Mouse (Mus musculus): Measurements from ENCODE around the gene Iqgap1.
"Not testable (repeated sequence)": the region's sequence is repeated elsewhere in the genome, so short reads cannot be mapped to it uniquely, and the experiment has no call there.

Gene Iqgap1

GRCm38 (mm10) chr7:80762297-80762696 lies 63.5 kb downstream of the Iqgap1 start:
- no peak for DNase-seq

- no peak for DNase-seq
These were observed 71.7 kb downstream of the Iqgap1 start for GRCm38 (mm10) chr7:80754086-80754485.

- DNase-seq = no peak
These were observed 72.2 kb downstream of the Iqgap1 start for GRCm38 (mm10) chr7:80753613-80754012.

GRCm38 (mm10) chr7:80749624-80750023 lies 76.2 kb downstream of the Iqgap1 start:
- no peak for DNase-seq

- not testable (repeated sequence) for DNase-seq
These were observed 76.7 kb downstream of the Iqgap1 start for GRCm38 (mm10) chr7:80749109-80749508.

GRCm38 (mm10) chr7:80747371-80747770 lies 78.4 kb downstream of the Iqgap1 start:
- DNase-seq = no peak

GRCm38 (mm10) chr7:80746166-80746761 lies 79.5 kb downstream of the Iqgap1 start:
- no peak for DNase-seq

GRCm38 (mm10) chr7:80745746-80746145 lies 80.0 kb downstream of the Iqgap1 start:
- no peak for DNase-seq

GRCm38 (mm10) chr7:80745250-80745649 lies 80.5 kb downstream of the Iqgap1 start:
- no peak for DNase-seq

- DNase-seq = no peak
These were observed 81.7 kb downstream of the Iqgap1 start for GRCm38 (mm10) chr7:80743920-80744630.

GRCm38 (mm10) chr7:80742671-80743070 lies 83.1 kb downstream of the Iqgap1 start:
- DNase-seq = no peak

GRCm38 (mm10) chr7:80740954-80741353 lies 84.8 kb downstream of the Iqgap1 start:
- peak; percentile 47 for DNase-seq

- DNase-seq = no peak
These were observed 89.6 kb downstream of the Iqgap1 start for GRCm38 (mm10) chr7:80736199-80736598.

GRCm38 (mm10) chr7:80732986-80733385 lies 92.8 kb downstream of the Iqgap1 start:
- DNase-seq = no peak

GRCm38 (mm10) chr7:80729662-80730061 lies 96.1 kb downstream of the Iqgap1 start:
- DNase-seq = peak; percentile 53

- no peak for DNase-seq
These were observed 104.7 kb downstream of the Iqgap1 start for GRCm38 (mm10) chr7:80721041-80721440.

GRCm38 (mm10) chr7:80719582-80719981 lies 106.2 kb downstream of the Iqgap1 start:
- no peak for DNase-seq

- DNase-seq = no peak
These were observed 106.7 kb downstream of the Iqgap1 start for GRCm38 (mm10) chr7:80719038-80719437.

GRCm38 (mm10) chr7:80718471-80718870 lies 107.3 kb downstream of the Iqgap1 start:
- no peak for DNase-seq

GRCm38 (mm10) chr7:80716758-80717157 lies 109.0 kb downstream of the Iqgap1 start:
- DNase-seq = no peak

GRCm38 (mm10) chr7:80715306-80715705 lies 110.5 kb downstream of the Iqgap1 start:
- no peak for DNase-seq

GRCm38 (mm10) chr7:80711496-80711895 lies 114.3 kb downstream of the Iqgap1 start:
- no peak for DNase-seq

- DNase-seq = no peak
These were observed 115.4 kb downstream of the Iqgap1 start for GRCm38 (mm10) chr7:80710333-80710732.

- no peak for DNase-seq
These were observed 121.7 kb downstream of the Iqgap1 start for GRCm38 (mm10) chr7:80704066-80704465.

- DNase-seq = no peak
These were observed 123.3 kb downstream of the Iqgap1 start for GRCm38 (mm10) chr7:80702510-80702909.
